Mouse (Mus musculus) effector memory CD4-positive, alpha-beta T cell, adult 7 months (primary cell): Measurements from ENCODE around the gene Xlr4b. TPM values are rescaled to one million over a fixed set of nuclear protein-coding genes. Genes with fewer than 3 reads are reported as not detected.

Experiments
- polyA plus RNA-seq: library from polyadenylated mRNA; unstranded; fragments of 100-300 nt; shearing (Covaris generic); gene quantifications from one replicate; pipeline ENCODE4 v1.2.1, GENCODE M21; 2017

Gene Xlr4b
- polyA plus RNA-seq: 167 TPM

DNA sequence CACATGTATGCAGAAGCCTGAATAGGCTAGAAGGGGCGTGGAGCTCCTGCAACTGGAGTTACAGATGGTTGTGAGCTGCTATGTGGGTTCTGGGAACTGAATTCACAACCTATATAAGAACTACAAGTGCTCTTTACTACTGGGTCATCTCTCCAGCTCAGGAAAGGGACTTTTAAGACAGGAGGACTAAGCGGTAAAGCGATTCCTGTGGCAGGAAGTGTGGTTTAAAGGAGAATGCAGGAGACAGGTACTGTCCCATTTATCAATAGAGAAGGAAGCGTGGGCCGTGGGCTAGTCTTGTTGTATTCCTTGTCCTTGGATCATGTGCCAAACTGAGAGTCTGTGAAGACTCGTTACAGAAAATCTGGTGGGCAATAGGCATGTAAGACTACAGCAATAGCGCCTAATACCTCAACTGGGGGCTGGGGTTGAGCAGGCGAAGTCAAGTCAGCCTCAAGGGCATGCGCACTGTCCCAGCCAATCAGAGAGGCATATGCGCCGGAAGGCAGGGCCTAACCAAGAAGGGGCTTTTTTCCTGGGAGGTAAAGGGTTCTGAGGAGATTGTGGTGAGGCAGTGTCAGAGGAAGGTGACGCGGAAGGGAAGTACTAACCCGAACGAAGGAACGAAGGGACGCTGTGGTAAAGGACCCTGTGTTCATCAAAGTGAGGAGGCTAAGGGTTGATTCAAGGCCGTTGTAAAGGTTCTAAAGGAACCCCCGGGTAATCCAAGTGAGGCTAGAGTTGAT lies at the start of gene Xlr4b:
Gene Xlr4b (plus strand): TSS at position 515 of the 746 bp plus-strand sequence.

DNA sequence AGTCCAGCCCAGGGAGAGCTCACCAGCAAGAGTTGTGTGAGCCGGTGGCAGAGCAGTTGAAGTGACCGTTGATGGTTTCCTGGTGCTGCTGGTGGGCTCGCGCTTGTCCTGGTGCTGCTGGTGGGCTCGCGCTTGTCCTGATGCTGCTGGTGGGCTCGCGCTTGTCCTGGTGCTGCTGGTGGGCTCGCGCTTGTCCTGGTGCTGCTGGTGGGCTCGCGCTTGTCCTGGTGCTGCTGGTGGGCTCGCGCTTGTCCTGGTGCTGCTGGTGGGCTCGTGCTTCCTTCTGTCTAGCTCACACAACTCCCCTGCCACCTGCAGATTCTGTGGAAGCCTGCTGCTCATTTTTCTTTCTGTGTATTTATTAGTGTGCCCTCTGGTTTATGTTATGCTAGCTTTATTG lies 37.2 kb upstream of the Xlr4b start, which contains the start of gene Spin2d:
Gene Spin2d (minus strand): TSS at position 101 of the 400 bp plus-strand sequence.

DNA sequence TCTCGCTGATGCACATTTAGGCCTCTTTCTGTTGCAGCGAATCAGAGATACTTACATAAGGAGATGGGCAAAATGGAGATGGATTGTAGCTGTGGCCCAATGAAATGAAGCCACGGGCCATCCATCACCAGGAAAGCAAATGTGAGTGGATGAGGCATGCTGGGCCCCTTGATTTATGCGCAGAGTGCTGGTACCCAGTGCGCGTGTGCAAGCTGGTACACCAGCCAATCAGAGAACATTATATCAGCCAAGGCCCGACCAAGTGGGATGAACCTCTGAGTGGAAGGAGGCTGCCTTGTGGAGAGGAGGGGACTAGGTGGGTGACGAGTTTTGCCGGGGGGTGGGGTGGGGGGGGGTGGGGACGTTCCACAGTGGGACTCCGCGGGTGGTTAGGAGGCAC lies 22.2 kb upstream of the Xlr4b start, which contains the start of gene Xlr3b:
Gene Xlr3b (plus strand): TSS at position 274 of the 400 bp plus-strand sequence.

DNA sequence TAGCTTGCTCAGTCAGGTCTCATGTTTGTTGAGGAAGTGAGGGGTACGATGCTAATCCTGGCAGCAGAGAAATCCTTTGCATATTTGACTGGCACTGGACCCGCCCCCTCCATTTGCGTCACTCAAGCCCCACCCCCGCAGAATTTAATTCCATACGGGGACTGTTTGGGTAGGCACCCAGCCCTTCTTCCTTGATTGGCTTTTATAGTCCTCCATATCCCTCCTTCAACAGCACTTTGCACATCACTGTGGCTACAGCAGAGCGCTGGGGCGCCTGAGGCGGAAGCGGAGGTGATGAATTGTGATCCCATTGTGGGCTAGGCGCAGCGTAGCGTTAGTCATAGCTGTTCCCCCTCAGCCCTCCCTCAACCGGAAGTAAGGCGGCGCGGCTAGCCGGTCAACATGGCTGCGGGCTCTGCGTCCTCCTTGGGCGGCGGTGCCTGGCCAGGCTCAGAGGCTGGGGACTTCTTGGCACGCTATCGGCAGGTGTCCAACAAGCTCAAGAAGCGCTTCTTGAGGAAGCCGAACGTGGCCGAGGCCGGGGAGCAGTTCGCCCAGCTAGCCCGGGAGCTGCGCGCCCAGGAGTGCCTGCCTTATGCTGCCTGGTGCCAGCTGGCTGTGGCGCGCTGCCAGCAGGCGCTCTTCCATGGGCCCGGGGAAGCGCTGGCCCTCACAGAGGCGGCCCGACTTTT lies 13.9 kb downstream of the Xlr4b start, which contains the start of gene F8a:
Gene F8a (plus strand): TSS at position 378 of the 692 bp plus-strand sequence.

DNA sequence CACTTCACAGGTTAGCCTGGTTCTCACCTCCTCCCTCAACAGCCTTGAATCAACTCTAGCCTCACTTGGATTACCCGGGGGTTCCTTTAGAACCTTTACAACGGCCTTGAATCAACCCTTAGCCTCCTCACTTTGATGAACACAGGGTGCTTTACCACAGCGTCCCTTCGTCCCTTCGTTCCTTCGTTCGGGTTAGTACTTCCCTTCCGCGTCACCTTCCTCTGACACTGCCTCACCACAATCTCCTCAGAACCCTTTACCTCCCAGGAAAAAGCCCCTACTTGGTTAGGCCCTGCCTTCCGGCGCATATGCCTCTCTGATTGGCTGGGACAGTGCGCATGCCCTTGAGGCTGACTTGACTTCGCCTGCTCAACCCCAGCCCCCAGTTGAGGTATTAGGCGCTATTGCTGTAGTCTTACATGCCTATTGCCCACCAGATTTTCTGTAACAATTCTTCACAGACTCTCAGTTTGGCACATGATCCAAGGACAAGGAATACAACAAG lies 28.7 kb downstream of the Xlr4b start, which contains the start of gene Xlr4c:
Gene Xlr4c (minus strand): TSS at position 310 of the 505 bp plus-strand sequence.

DNA sequence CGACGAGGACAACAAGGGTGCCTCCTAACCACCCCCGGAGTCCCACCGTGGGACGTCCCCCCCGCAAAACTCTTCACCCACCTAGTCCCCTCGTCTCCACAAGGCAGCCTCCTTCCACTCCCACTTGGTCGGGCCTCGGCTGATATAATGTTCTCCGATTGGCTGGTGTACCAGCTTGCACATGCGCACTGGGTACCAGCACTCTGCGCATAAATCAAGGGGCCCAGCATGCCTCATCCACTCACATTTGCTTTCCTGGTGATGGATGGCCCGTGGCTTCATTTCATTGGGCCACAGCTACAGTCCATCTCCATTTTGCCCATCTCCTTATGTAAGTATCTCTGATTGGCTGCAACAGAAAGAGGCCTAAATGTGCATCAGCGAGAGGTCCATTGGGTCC lies 51.1 kb downstream of the Xlr4b start, which contains the start of gene Xlr3c:
Gene Xlr3c (minus strand): TSS at position 121 of the 400 bp plus-strand sequence.

Other genes with a start within 250 kb of the Xlr4b start
- gene Zfp185, start 227.0 kb upstream of the Xlr4b start, polyA plus RNA-seq: not detected
- not detected for gene Pnma5, start 177.2 kb upstream of the Xlr4b start, polyA plus RNA-seq
- gene Pnma3, start 149.5 kb upstream of the Xlr4b start, polyA plus RNA-seq: not detected
- 68.2 TPM for gene Xlr4a, start 131.9 kb upstream of the Xlr4b start, polyA plus RNA-seq
- gene Xlr3a, start 117.2 kb upstream of the Xlr4b start, polyA plus RNA-seq: 0.41 TPM
- 0.69 TPM for gene Gm14685, start 97.3 kb upstream of the Xlr4b start, polyA plus RNA-seq
- gene Xlr5b, start 65.5 kb upstream of the Xlr4b start, polyA plus RNA-seq: not detected
- gene DXBay18, start 64.9 kb upstream of the Xlr4b start, polyA plus RNA-seq: 0.49 TPM
- not detected for gene Spin2d, start 37.3 kb upstream of the Xlr4b start, polyA plus RNA-seq
- gene Xlr3b, start 22.1 kb upstream of the Xlr4b start, polyA plus RNA-seq: 31.8 TPM
- gene F8a, start 14.0 kb downstream of the Xlr4b start, polyA plus RNA-seq: 15.3 TPM
- 102 TPM for gene Xlr4c, start 28.8 kb downstream of the Xlr4b start, polyA plus RNA-seq
- gene Xlr3c, start 51.1 kb downstream of the Xlr4b start, polyA plus RNA-seq: 0.67 TPM
- 0.51 TPM for gene Xlr5a, start 78.6 kb downstream of the Xlr4b start, polyA plus RNA-seq
- not detected for gene Xlr5c, start 78.6 kb downstream of the Xlr4b start, polyA plus RNA-seq
- gene Gm45015, start 122.5 kb downstream of the Xlr4b start, polyA plus RNA-seq: not detected
- 10.5 TPM for gene Zfp275, start 128.3 kb downstream of the Xlr4b start, polyA plus RNA-seq
- gene Gm18336, start 184.4 kb downstream of the Xlr4b start, polyA plus RNA-seq: not detected
- not detected for gene Zfp92, start 196.8 kb downstream of the Xlr4b start, polyA plus RNA-seq
- not detected for gene Trex2, start 221.0 kb downstream of the Xlr4b start, polyA plus RNA-seq
- 35.1 TPM for gene Haus7, start 244.7 kb downstream of the Xlr4b start, polyA plus RNA-seq